Mouse (Mus musculus) hindbrain, embryonic 12.5 days (tissue): ENCODE data around the gene Kif6. TPM values are rescaled to one million over a fixed set of nuclear protein-coding genes. Genes with fewer than 3 reads are reported as not detected.
A peak's percentile ranks its signal among the peaks of the same experiment; 100 is the strongest.

Experiments used
- ATAC-seq: fragments of 200-750 bp; cut with Nextera tagmentation; 2 replicates; pipeline ENCODE4 v1.8.0; 2017; ENCODE audit warnings: moderate TSS enrichment; ENCODE audit not compliant: low FRiP score
- H3K27ac ChIP-seq: fragments of 300-500 bp; sonication (generic); 2 replicates; pipeline ENCODE4 v1.5.1; 2016; ENCODE audit warnings: mild to moderate bottlenecking
- H3K27me3 ChIP-seq: fragments of 300-500 bp; sonication (generic); 2 replicates; pipeline ENCODE4 v1.6.1; 2016; ENCODE audit warnings: mild to moderate bottlenecking
- H3K36me3 ChIP-seq: fragments of 300-500 bp; sonication (generic); 2 replicates; pipeline ENCODE4 v1.6.1; 2016; ENCODE audit warnings: mild to moderate bottlenecking
- H3K4me1 ChIP-seq: fragments of 300-500 bp; sonication (generic); 2 replicates; pipeline ENCODE4 v1.6.1; 2016
- H3K4me2 ChIP-seq: fragments of 300-500 bp; sonication (generic); replicated peaks from 2 replicates; pipeline ENCODE4 v1.6.1; 2016; ENCODE audit warnings: mild to moderate bottlenecking
- H3K4me3 ChIP-seq: fragments of 300-500 bp; sonication (generic); 2 replicates; pipeline ENCODE4 v1.5.1; 2016; ENCODE audit warnings: mild to moderate bottlenecking
- H3K9ac ChIP-seq: fragments of 300-500 bp; sonication (generic); 2 replicates; pipeline ENCODE4 v1.6.1; 2016; ENCODE audit warnings: mild to moderate bottlenecking, moderate library complexity
- H3K9me3 ChIP-seq: fragments of 300-500 bp; sonication (generic); replicated peaks from 2 replicates; pipeline ENCODE4 v1.6.1; 2016; ENCODE audit warnings: mild to moderate bottlenecking
- WGBS: fragments of 180-500 bp; shearing (Covaris S2); methylation state at CpG from one replicate; pipeline ENCODE4 v1.1.7; 2016; 5-methylcytosine and 5-hydroxymethylcytosine counted together
- polyA plus RNA-seq: library from polyadenylated mRNA; unstranded; fragments of >200 nt; fragmentation: Nextera tagmentation; extraction: Ambion mirVana; gene quantifications from 2 replicates; pipeline ENCODE4 v1.2.1, GENCODE M21; 2016

The Kif6 gene
- polyA plus RNA-seq, 1 experiment from 2014 or later, result 3.2 TPM

- Histone ChIP-seq H3K27me3 (no peaks in the 10 kb centered on the region), H3K9me3 (no peaks in the 10 kb centered on the region), H3K36me3 (no peaks in the 10 kb centered on the region), H3K9ac (no peak overlapping the region), H3K4me1 (peaks cover 12% of the 10 kb centered on the region), H3K4me3 (no peak overlapping the region), H3K4me2 (no peak overlapping the region), H3K27ac (no peak overlapping the region)
- WGBS, result 89% methylated on average over 3 of the region's 3 CpGs
- ATAC-seq, result no peak
Observed at GRCm38 (mm10) chr17:49851210-49851609, 236.3 kb downstream of the Kif6 start.

- no peak for ATAC-seq
- no peak overlapping the region for H3K27ac ChIP-seq
- no peaks in the 10 kb centered on the region for H3K27me3 ChIP-seq
- H3K4me2 ChIP-seq, result no peak overlapping the region
- H3K9ac ChIP-seq, result no peak overlapping the region
- no peaks in the 10 kb centered on the region for H3K9me3 ChIP-seq
- 79% methylated on average over 3 of the region's 3 CpGs for WGBS
- no peaks in the 10 kb centered on the region for H3K36me3 ChIP-seq
- peaks cover 12% of the 10 kb centered on the region for H3K4me1 ChIP-seq
- no peak overlapping the region for H3K4me3 ChIP-seq
Observed at GRCm38 (mm10) chr17:49852183-49852582, 237.2 kb downstream of the Kif6 start.

- no peak overlapping the region for H3K4me2 ChIP-seq
- peaks cover 12% of the 10 kb centered on the region for H3K4me1 ChIP-seq
- H3K9me3 ChIP-seq, result no peaks in the 10 kb centered on the region
- no peaks in the 10 kb centered on the region for H3K27me3 ChIP-seq
- no peak overlapping the region for H3K4me3 ChIP-seq
- H3K36me3 ChIP-seq, result no peaks in the 10 kb centered on the region
- 27% methylated on average over 4 of the region's 4 CpGs for WGBS
- H3K9ac ChIP-seq, result no peak overlapping the region
- H3K27ac ChIP-seq, result peak overlapping the region; percentile 61
- peak; percentile 67 for ATAC-seq
Observed at GRCm38 (mm10) chr17:49855785-49856184, 240.8 kb downstream of the Kif6 start.

- Histone ChIP-seq H3K4me3 (no peak overlapping the region), H3K9ac (no peak overlapping the region), H3K4me1 (peaks cover 12% of the 10 kb centered on the region), H3K27ac (no peak overlapping the region), H3K9me3 (no peaks in the 10 kb centered on the region), H3K4me2 (no peak overlapping the region), H3K27me3 (no peaks in the 10 kb centered on the region), H3K36me3 (no peaks in the 10 kb centered on the region)
- ATAC-seq, result no peak
- 91% methylated on average over 10 of the region's 10 CpGs for WGBS
Observed at GRCm38 (mm10) chr17:49860057-49860816, 245.3 kb downstream of the Kif6 start.

GRCm38 (mm10) chr17:49863597-49863996, 248.7 kb downstream of the Kif6 start:
- ATAC-seq, result no peak
- no peak overlapping the region for H3K27ac ChIP-seq
- WGBS, result 53% methylated on average over 5 of the region's 5 CpGs
- H3K27me3 ChIP-seq, result no peaks in the 10 kb centered on the region
- no peak overlapping the region for H3K9ac ChIP-seq
- H3K4me2 ChIP-seq, result no peak overlapping the region
- H3K4me3 ChIP-seq, result no peak overlapping the region
- H3K4me1 ChIP-seq, result peaks cover 18% of the 10 kb centered on the region
- H3K9me3 ChIP-seq, result no peaks in the 10 kb centered on the region
- H3K36me3 ChIP-seq, result no peaks in the 10 kb centered on the region

GRCm38 (mm10) chr17:49865604-49866003, 250.7 kb downstream of the Kif6 start:
- no peak for ATAC-seq
- H3K27ac ChIP-seq, result no peak overlapping the region
- H3K9ac ChIP-seq, result no peak overlapping the region
- H3K36me3 ChIP-seq, result no peaks in the 10 kb centered on the region
- no peaks in the 10 kb centered on the region for H3K27me3 ChIP-seq
- H3K4me1 ChIP-seq, result peaks cover 18% of the 10 kb centered on the region
- no peak overlapping the region for H3K4me3 ChIP-seq
- H3K9me3 ChIP-seq, result no peaks in the 10 kb centered on the region
- 89% methylated on average over 2 of the region's 2 CpGs for WGBS
- H3K4me2 ChIP-seq, result no peak overlapping the region

GRCm38 (mm10) chr17:49866653-49867215, 251.8 kb downstream of the Kif6 start:
- H3K27me3 ChIP-seq, result 0 out of 2 replicates have a peak, but pooled peaks cover 4% of the 10 kb centered on the region
- peak overlapping the region; percentile 35; the same call in 1 of the 2 replicates for H3K27ac ChIP-seq
- no peak overlapping the region for H3K4me2 ChIP-seq
- no peaks in the 10 kb centered on the region for H3K36me3 ChIP-seq
- ATAC-seq, result no peak
- no peak overlapping the region for H3K9ac ChIP-seq
- 69% methylated on average over 8 of the region's 8 CpGs for WGBS
- no peaks in the 10 kb centered on the region for H3K9me3 ChIP-seq
- peaks cover 18% of the 10 kb centered on the region for H3K4me1 ChIP-seq
- no peak overlapping the region for H3K4me3 ChIP-seq

- no peak overlapping the region for H3K4me3 ChIP-seq
- ATAC-seq, result no peak
- H3K9ac ChIP-seq, result no peak overlapping the region
- WGBS, result 31% methylated on average over 13 of the region's 13 CpGs
- H3K27me3 ChIP-seq, result 0 out of 2 replicates have a peak, but pooled peaks cover 4% of the 10 kb centered on the region
- H3K4me1 ChIP-seq, result peaks cover 18% of the 10 kb centered on the region
- no peaks in the 10 kb centered on the region for H3K36me3 ChIP-seq
- no peak overlapping the region for H3K4me2 ChIP-seq
- H3K9me3 ChIP-seq, result no peaks in the 10 kb centered on the region
- peak overlapping the region; percentile 35; the same call in 1 of the 2 replicates for H3K27ac ChIP-seq
Observed at GRCm38 (mm10) chr17:49867321-49868137, 252.6 kb downstream of the Kif6 start.

- ATAC-seq, result no peak
- Histone ChIP-seq H3K9me3 (no peaks in the 10 kb centered on the region), H3K36me3 (no peaks in the 10 kb centered on the region), H3K4me1 (peaks cover 13% of the 10 kb centered on the region), H3K27ac (no peak overlapping the region), H3K4me2 (no peak overlapping the region), H3K9ac (no peak overlapping the region), H3K4me3 (no peak overlapping the region), H3K27me3 (0 out of 2 replicates have a peak, but pooled peaks cover 7% of the 10 kb centered on the region)
- WGBS, result 84% methylated on average over 9 of the region's 9 CpGs
Observed at GRCm38 (mm10) chr17:49869246-49869645, 254.3 kb downstream of the Kif6 start.

GRCm38 (mm10) chr17:49872305-49872704, 257.4 kb downstream of the Kif6 start:
- no peak for ATAC-seq
- WGBS, result 35% methylated on average over 2 of the region's 2 CpGs
- no peaks in the 10 kb centered on the region for H3K9me3 ChIP-seq
- no peak overlapping the region for H3K27ac ChIP-seq
- no peaks in the 10 kb centered on the region for H3K36me3 ChIP-seq
- 0 out of 2 replicates have a peak, but pooled peaks cover 7% of the 10 kb centered on the region for H3K27me3 ChIP-seq
- H3K4me2 ChIP-seq, result no peak overlapping the region
- no peak overlapping the region for H3K4me3 ChIP-seq
- H3K9ac ChIP-seq, result no peak overlapping the region
- H3K4me1 ChIP-seq, result peaks cover 19% of the 10 kb centered on the region

GRCm38 (mm10) chr17:49874746-49875145, 259.8 kb downstream of the Kif6 start:
- H3K4me3 ChIP-seq, result no peak overlapping the region
- H3K4me1 ChIP-seq, result peaks cover 13% of the 10 kb centered on the region
- no peak overlapping the region for H3K9ac ChIP-seq
- WGBS, result 66% methylated on average over 5 of the region's 5 CpGs
- H3K27ac ChIP-seq, result no peak overlapping the region
- H3K4me2 ChIP-seq, result no peak overlapping the region
- no peaks in the 10 kb centered on the region for H3K9me3 ChIP-seq
- ATAC-seq, result no peak
- H3K27me3 ChIP-seq, result 0 out of 2 replicates have a peak, but pooled peaks cover 7% of the 10 kb centered on the region
- H3K36me3 ChIP-seq, result no peaks in the 10 kb centered on the region

GRCm38 (mm10) chr17:49875401-49875800, 260.5 kb downstream of the Kif6 start:
- no peak for ATAC-seq
- no peak overlapping the region for H3K27ac ChIP-seq
- WGBS, result 66% methylated on average over 6 of the region's 6 CpGs

More at GRCm38 (mm10) chr17:49875401-49875800, 260.5 kb downstream of the Kif6 start:
- no peaks in the 10 kb centered on the region for H3K36me3 ChIP-seq
- H3K9me3 ChIP-seq, result no peaks in the 10 kb centered on the region
- peaks cover 13% of the 10 kb centered on the region for H3K4me1 ChIP-seq
- no peak overlapping the region for H3K9ac ChIP-seq
- no peak overlapping the region for H3K4me2 ChIP-seq
- 0 out of 2 replicates have a peak, but pooled peaks cover 7% of the 10 kb centered on the region for H3K27me3 ChIP-seq
- no peak overlapping the region for H3K4me3 ChIP-seq
